Mouse (Mus musculus) MEL (cell line): ENCODE measurements at regions not wholly inside any gene's neighbourhood (a gene's known extent, or its start where the extent isn't known, plus 50 kb on each side); places are given as distances from the start of the nearest gene placed in this dataset.

ENCODE experiments used
- DNase-seq: peaks from one replicate; pipeline ENCODE4 v3.0.0; 2011; ENCODE audit warnings: low read depth, low spot score
- H3K27ac ChIP-seq: 2 replicates; pipeline ENCODE4 v1.5.1; 2012; ENCODE audit warnings: low read depth, mild to moderate bottlenecking, control low read depth, low read length, moderate library complexity; ENCODE audit not compliant: control insufficient read depth
- H3K27me3 ChIP-seq, 2 experiments: fragments of 150-350 bp in 1 of 2; sonication (generic) in 1 of 2; 2 replicates each; pipeline ENCODE4 v1.6.1; 2012; ENCODE audit warnings: low read length in 2 of 2, mild to moderate bottlenecking in 2 of 2, improper control_type of control experiment in 1 of 2, moderate library complexity in 1 of 2; ENCODE audit not compliant: insufficient read depth in 2 of 2, control insufficient read depth in 1 of 2
- H3K36me3 ChIP-seq, 2 experiments: 2 replicates each; pipeline ENCODE4 v1.6.1; 2012 to 2014; ENCODE audit warnings: low read length in 2 of 2, improper control_type of control experiment in 1 of 2, inconsistent platforms in 1 of 2, mild to moderate bottlenecking in 1 of 2; ENCODE audit not compliant: insufficient read depth in 2 of 2, control insufficient read depth in 1 of 2
- H3K4me1 ChIP-seq, 2 experiments: fragments of 150-350 bp in 1 of 2; sonication (generic) in 1 of 2; 2 replicates each; pipeline ENCODE4 v1.6.1; 2012; ENCODE audit warnings: low read length in 2 of 2, improper control_type of control experiment in 1 of 2, mild to moderate bottlenecking in 1 of 2; ENCODE audit not compliant: insufficient read depth in 2 of 2, control insufficient read depth in 1 of 2
- H3K4me3 ChIP-seq, 2 experiments: fragments of 150-350 bp in 1 of 2; sonication (generic) in 1 of 2; 2 replicates each; pipeline ENCODE4 v1.5.1; 2012; ENCODE audit warnings: low read depth in 2 of 2, low read length in 2 of 2, mild to moderate bottlenecking in 2 of 2, moderate library complexity in 2 of 2, control low read depth in 1 of 2, improper control_type of control experiment in 1 of 2; ENCODE audit not compliant: control insufficient read depth in 1 of 2, insufficient read depth in 1 of 2
- H3K79me2 ChIP-seq: 2 replicates; pipeline ENCODE4 v1.6.1; 2012; ENCODE audit warnings: mild to moderate bottlenecking, low read length, moderate library complexity; ENCODE audit not compliant: control insufficient read depth, poor library complexity, insufficient read depth
- H3K9ac ChIP-seq: 2 replicates; pipeline ENCODE4 v1.6.1; 2012; ENCODE audit warnings: low read depth, mild to moderate bottlenecking, control low read depth, low read length, moderate library complexity; ENCODE audit not compliant: control insufficient read depth, poor library complexity, severe bottlenecking
- H3K9me3 ChIP-seq: fragments of 150-350 bp; sonication (generic); replicated peaks from 2 replicates; pipeline ENCODE4 v1.6.1; 2012; ENCODE audit warnings: mild to moderate bottlenecking, low read length, improper control_type of control experiment, moderate library complexity; ENCODE audit not compliant: insufficient read depth
- BHLHE40 ChIP-seq: IDR thresholded peaks from 2 replicates; pipeline ENCODE4 v1.6.1; 2012; ENCODE audit warnings: low read depth, mild to moderate bottlenecking, inconsistent platforms, low read length, improper control_type of control experiment, borderline replicate concordance
- CTCF ChIP-seq, 3 experiments: IDR thresholded peaks in 2 of 3; conservative IDR thresholded peaks in 1 of 3; 2 replicates each; pipeline ENCODE4 v1.5.1; 2011 to 2012; ENCODE audit warnings: low read length in 3 of 3, low read depth in 2 of 3, mild to moderate bottlenecking in 2 of 3, improper control_type of control experiment in 1 of 3, inconsistent platforms in 1 of 3, mixed read lengths in 1 of 3, moderate library complexity in 1 of 3; ENCODE audit not compliant: control insufficient read depth in 1 of 3, insufficient read depth in 1 of 3, poor library complexity in 1 of 3, severe bottlenecking in 1 of 3
- E2F4 ChIP-seq: IDR thresholded peaks from 2 replicates; pipeline ENCODE4 v1.6.1; 2011; ENCODE audit warnings: low read depth, low read length, improper control_type of control experiment, borderline replicate concordance
- ELF1 ChIP-seq: IDR thresholded peaks from 2 replicates; pipeline ENCODE4 v1.6.1; 2014; ENCODE audit warnings: low read depth, mild to moderate bottlenecking, inconsistent platforms, low read length, improper control_type of control experiment, moderate library complexity
- HCFC1 ChIP-seq: IDR thresholded peaks from 2 replicates; pipeline ENCODE4 v1.6.1; 2012; ENCODE audit warnings: low read depth, mild to moderate bottlenecking, inconsistent platforms, low read length, improper control_type of control experiment, moderate library complexity
- KAT2A ChIP-seq: conservative IDR thresholded peaks from 2 replicates; pipeline ENCODE4 v1.6.1; 2012; ENCODE audit warnings: low read depth, low read length, improper control_type of control experiment, inconsistent platforms
- MAFK ChIP-seq: IDR thresholded peaks from 2 replicates; pipeline ENCODE4 v1.6.1; 2011; ENCODE audit warnings: low read depth, mild to moderate bottlenecking, low read length, improper control_type of control experiment, borderline replicate concordance
- MAX ChIP-seq: IDR thresholded peaks from 2 replicates; pipeline ENCODE4 v1.6.1; 2011; ENCODE audit warnings: low read length, improper control_type of control experiment
- MXI1 ChIP-seq: IDR thresholded peaks from 2 replicates; pipeline ENCODE4 v1.6.1; 2011; ENCODE audit warnings: mild to moderate bottlenecking, low read depth, low read length, improper control_type of control experiment
- MYC ChIP-seq: IDR thresholded peaks from 2 replicates; pipeline ENCODE4 v1.6.1; 2011; ENCODE audit warnings: low read depth, mild to moderate bottlenecking, low read length, improper control_type of control experiment, moderate library complexity
- NRF1 ChIP-seq: IDR thresholded peaks from 2 replicates; pipeline ENCODE4 v1.6.1; 2014; ENCODE audit warnings: low read depth, mild to moderate bottlenecking, inconsistent platforms, low read length, improper control_type of control experiment, moderate library complexity; ENCODE audit not compliant: poor library complexity, insufficient read depth, severe bottlenecking
- RAD21 ChIP-seq: IDR thresholded peaks from 2 replicates; pipeline ENCODE4 v1.6.1; 2011; ENCODE audit warnings: mild to moderate bottlenecking, low read depth, low read length, improper control_type of control experiment
- RCOR1 ChIP-seq: IDR thresholded peaks from 2 replicates; pipeline ENCODE4 v1.6.1; 2012; ENCODE audit warnings: low read depth, mild to moderate bottlenecking, inconsistent platforms, low read length, improper control_type of control experiment
- SMC3 ChIP-seq: IDR thresholded peaks from 2 replicates; pipeline ENCODE4 v1.6.1; 2011; ENCODE audit warnings: low read depth, low read length, improper control_type of control experiment
- TCF12 ChIP-seq: IDR thresholded peaks from 2 replicates; pipeline ENCODE4 v1.6.1; 2014; ENCODE audit warnings: low read depth, mild to moderate bottlenecking, inconsistent platforms, low read length, improper control_type of control experiment, moderate library complexity
- USF1 ChIP-seq: IDR thresholded peaks from 2 replicates; pipeline ENCODE4 v1.6.1; 2014; ENCODE audit warnings: low read depth, mild to moderate bottlenecking, inconsistent platforms, low read length, improper control_type of control experiment, moderate library complexity
- ZC3H11A ChIP-seq: IDR thresholded peaks from 2 replicates; pipeline ENCODE4 v1.6.1; 2012; ENCODE audit warnings: low read depth, mild to moderate bottlenecking, inconsistent platforms, low read length, improper control_type of control experiment
- ZKSCAN1 ChIP-seq: IDR thresholded peaks from 2 replicates; pipeline ENCODE4 v1.6.1; 2012; ENCODE audit warnings: low read depth, mild to moderate bottlenecking, inconsistent platforms, low read length, improper control_type of control experiment, moderate library complexity
- ZNF384 ChIP-seq: IDR thresholded peaks from 2 replicates; pipeline ENCODE4 v1.6.1; 2012; ENCODE audit warnings: low read depth, mild to moderate bottlenecking, inconsistent platforms, low read length, improper control_type of control experiment

DNA sequence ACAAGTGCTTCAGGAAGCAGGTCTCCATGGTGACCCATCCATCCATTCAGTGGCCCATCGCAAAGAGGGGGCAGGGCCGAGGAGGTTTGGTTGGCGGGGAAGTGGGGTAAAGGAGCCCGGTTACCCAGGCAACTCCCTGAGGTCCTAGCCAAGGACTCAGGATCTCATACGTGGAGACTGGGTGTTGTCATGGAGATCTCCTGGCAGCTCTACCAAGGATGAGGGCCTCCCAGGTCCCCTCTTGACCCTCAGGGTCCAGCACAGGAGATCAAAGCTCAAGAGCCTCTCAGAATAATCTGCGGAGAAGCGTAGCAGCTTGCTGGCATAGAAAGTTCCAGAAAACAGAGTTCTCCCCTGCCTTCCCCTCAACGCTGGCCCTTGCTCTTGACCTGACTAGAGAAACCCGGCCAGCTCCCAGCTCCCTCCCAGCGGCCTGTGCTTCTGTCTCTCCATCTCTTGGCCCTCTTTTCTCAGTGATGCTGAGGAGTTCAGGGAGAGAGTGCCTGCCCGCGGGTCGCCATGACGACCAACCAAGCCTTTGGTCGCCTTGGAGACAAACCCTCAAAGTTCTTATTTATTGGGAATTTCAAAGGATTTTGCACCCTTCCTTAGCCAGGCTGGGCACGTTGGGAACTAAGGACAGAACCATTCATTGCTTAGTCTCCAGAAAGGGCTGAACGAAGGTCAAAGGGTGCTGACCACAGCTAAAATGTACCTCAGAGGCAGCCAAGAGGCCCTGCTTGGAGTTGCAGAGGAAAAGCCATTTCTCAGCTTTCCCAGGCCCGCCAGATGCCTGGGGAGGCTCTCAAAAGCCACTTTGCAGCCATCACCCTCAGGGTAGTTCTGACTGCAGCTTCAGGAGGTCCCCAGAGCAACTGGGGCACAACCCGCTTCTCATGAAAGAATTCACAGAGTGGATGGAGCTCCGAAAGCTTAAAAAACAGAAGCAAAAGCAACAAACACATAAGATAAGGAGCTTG, 60.0 kb downstream of the Ubiad1 start:
- DNase-seq, result no peak
- Histone ChIP-seq H3K9me3 (no peaks in the 10 kb centered on the region), H3K27ac (no peak overlapping the region), H3K27me3 (no peaks in the 10 kb centered on the region), H3K79me2 (no peaks in the 10 kb centered on the region), H3K4me1 (no peaks in the 10 kb centered on the region), H3K4me3 (no peak overlapping the region), H3K9ac (no peak overlapping the region), H3K36me3 (no peaks in the 10 kb centered on the region)
- TF ChIP-seq USF1 (no peak), E2F4 (no peak), HCFC1 (no peak), ZKSCAN1 (no peak), ZNF384 (no peak), MAX (no peak), RCOR1 (no peak), MYC (no peak), NRF1 (no peak), MXI1 (no peak), BHLHE40 (no peak)

DNA sequence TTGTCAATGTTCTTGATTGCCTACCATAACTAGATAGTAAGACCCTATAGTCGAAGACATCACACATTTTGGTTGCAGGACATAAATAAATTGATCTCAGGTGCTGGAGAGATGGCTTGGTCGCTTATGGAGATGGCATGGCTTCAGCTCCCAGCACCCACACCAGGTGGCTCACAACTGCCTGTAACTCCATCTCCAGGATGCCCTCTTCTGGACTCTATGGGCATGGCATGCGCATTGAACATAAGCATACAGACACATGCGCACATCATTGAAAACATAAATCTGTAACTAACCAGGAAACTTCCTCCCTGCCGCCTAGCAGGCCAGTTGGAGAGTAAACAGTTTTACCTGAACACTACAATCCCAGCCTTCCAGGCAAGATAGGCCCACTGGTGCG, 64.0 kb downstream of the Ubiad1 start:
- Histone ChIP-seq H3K9ac (no peak overlapping the region), H3K4me1 (no peaks in the 10 kb centered on the region), H3K36me3 (no peaks in the 10 kb centered on the region), H3K9me3 (no peaks in the 10 kb centered on the region), H3K79me2 (no peaks in the 10 kb centered on the region), H3K27ac (no peak overlapping the region)
- DNase-seq, result peak; percentile 6
- TF ChIP-seq BHLHE40 (no peak), ELF1 (no peak), MAFK (no peak), RAD21 (peak; percentile 8), TCF12 (no peak), CTCF (IDR thresholded peaks at IDR 0.05 in 2 of 3, conservative IDR thresholded peaks at IDR 0.05 in 1 of 3; ENCODE audit: control insufficient read depth in 1 of 3, insufficient read depth in 1 of 3, low read depth in 2 of 3, low read length in 3 of 3, poor library complexity in 1 of 3, severe bottlenecking in 1 of 3) (peak; percentile 30 to 48 (median 37)), MAX (no peak), KAT2A (no peak), ZC3H11A (0 out of 2 replicates have a peak, but pooled peaks have one; percentile 18), SMC3 (peak; percentile 47)
- TF ChIP-seq, all 39 proteins: peak for 4
- Histone ChIP-seq H3K27me3 (no peaks in the 10 kb centered on the region), H3K4me3 (no peak overlapping the region)
